Mouse (Mus musculus) T-cell, adult 2 months (primary cell): ENCODE measurements around the gene Gpnmb.
A peak's percentile ranks its signal among the peaks of the same experiment; 100 is the strongest.

ENCODE experiments used
- DNase-seq: peaks from one replicate; pipeline ENCODE4 v3.0.0; 2022; ENCODE audit warnings: low spot score

Gpnmb gene

GRCm38 (mm10) chr6:49036275-49037267, at the start of gene Gpnmb:
Gene Gpnmb, plus strand, starts transcription at chr6:49036546.
- peak; percentile 39 for DNase-seq

GRCm38 (mm10) chr6:48989971-48990370, 46.4 kb upstream of the Gpnmb start:
- DNase-seq: no peak

DNA sequence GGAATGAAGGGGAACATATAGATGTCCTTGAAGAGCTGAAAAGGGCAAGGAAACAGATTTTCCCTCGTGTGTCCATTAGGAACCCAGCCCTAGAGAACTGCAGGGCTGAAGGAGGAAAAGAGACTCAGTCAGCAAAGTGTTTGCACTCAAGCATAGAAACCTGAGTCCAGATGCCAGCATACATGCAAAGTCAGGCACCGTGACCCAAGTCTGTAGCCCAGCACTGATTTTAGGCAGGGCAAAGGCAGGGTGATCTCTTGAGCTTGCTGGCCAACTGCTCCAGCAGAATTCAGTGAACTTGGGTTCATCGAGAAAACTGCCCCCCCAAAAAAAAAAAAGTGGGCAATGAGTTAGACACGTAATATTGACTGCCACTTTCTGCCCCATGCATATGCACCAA, 44.4 kb upstream of the Gpnmb start:
- DNase-seq: no peak

DNA sequence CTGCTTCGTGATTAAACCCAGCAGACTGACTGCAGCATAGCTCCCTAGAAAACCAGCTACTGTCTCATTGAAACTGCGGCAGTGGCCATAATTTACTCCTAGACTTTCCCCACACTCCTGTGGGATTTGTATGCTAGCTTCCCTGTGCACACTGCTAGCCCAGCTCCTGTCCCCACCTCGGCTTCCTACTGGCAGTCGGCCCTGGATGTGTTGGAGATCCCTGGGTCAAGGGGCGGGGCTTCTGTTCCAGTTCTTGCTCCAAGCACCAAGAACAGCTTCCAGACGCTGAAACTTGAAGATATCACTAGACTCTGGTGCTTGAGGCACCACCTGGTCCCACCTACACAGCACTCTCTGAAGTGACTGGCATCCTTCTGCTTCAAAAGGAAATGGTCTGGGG, 38.2 kb upstream of the Gpnmb start:
- no peak for DNase-seq

GRCm38 (mm10) chr6:48998796-48999195, 37.5 kb upstream of the Gpnmb start:
- DNase-seq: no peak

DNA sequence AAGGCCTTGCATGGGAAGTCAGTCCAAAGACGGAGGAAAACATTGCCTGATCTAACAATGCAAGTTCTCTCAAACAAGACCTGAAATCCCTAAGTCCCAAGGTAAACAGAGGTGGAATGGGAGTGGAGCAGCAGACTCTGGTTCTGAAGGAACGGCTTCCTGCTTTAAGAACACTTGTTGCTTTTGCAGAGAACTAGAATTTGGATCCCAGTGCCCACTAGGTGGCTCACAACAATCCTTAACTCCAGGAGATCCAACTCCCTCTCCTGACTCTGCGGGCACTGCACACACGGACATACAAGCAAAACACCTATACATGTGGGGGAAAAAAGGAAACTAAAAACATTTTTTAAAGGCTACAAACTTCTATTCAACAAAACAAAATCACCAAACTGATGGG, 33.0 kb upstream of the Gpnmb start:
- DNase-seq: no peak

GRCm38 (mm10) chr6:49007981-49008380, 28.4 kb upstream of the Gpnmb start:
- DNase-seq: peak; percentile 61

GRCm38 (mm10) chr6:49008420-49009160, 27.8 kb upstream of the Gpnmb start:
- DNase-seq: no peak

DNA sequence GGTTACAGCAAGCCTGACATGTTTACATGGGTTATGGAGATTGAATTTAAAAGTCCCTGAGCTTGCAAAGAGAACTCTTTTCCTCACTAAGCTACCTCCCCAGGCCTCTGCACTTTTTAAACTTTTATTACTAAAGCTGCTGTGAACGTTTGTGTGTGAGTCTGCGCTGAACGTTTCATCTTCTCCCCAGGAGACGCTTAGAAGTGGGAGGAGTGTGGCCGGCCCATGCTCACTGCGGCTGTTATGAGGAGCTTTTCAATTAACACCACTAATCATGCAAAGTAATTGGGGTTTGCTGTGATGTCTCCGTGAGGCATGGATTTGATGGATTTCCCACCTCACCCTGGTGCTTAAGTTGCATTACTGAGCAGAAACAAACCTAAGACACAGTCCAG, 27.2 kb upstream of the Gpnmb start:
- DNase-seq: no peak

DNA sequence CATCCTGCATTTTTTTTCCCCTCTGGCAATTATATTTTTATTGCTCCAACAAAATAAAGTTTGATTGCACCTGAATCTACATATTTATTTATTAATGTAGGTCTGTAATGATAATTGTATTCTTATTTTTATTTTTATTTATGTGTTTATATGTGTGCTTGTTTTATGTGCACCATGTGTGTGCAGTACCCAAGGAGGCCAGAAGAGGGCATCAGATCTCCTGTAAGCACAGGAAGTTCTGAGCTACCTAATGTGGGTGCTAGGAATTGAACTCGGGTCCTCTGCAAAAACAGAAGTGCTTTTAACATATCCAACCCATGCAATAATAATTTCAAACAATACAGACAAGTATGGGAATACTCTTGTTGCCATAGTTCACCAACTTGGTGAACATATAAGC, 26.7 kb upstream of the Gpnmb start:
- DNase-seq: no peak

- DNase-seq: no peak
Observed at GRCm38 (mm10) chr6:49011191-49011590, 25.2 kb upstream of the Gpnmb start.

DNA sequence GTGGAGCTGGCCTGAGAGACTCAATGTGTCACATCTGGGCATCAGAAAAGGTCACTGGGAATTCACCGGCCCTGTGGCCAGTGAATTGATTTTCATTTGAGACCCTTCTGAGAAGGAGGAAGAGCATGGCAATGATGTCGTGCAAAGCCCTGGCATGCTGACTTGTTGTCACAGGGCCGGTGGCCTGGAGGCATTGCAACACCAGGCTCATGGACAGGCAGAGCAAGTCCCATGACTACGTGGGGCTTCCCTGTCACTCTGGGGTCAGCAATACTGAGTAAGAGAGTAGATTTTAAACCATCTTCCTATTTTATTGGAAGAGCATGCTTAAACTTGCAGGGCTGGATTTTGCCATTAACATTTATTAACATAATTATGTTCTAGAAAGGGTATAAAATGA, 23.3 kb upstream of the Gpnmb start:
- no peak for DNase-seq

GRCm38 (mm10) chr6:49013458-49013857, 22.9 kb upstream of the Gpnmb start:
- DNase-seq: peak; percentile 32

GRCm38 (mm10) chr6:49017150-49017549, 19.2 kb upstream of the Gpnmb start:
- peak; percentile 32 for DNase-seq

GRCm38 (mm10) chr6:49019341-49019740, 17.0 kb upstream of the Gpnmb start:
- DNase-seq: no peak

GRCm38 (mm10) chr6:49021141-49022012, 15.0 kb upstream of the Gpnmb start:
- no peak for DNase-seq

DNA sequence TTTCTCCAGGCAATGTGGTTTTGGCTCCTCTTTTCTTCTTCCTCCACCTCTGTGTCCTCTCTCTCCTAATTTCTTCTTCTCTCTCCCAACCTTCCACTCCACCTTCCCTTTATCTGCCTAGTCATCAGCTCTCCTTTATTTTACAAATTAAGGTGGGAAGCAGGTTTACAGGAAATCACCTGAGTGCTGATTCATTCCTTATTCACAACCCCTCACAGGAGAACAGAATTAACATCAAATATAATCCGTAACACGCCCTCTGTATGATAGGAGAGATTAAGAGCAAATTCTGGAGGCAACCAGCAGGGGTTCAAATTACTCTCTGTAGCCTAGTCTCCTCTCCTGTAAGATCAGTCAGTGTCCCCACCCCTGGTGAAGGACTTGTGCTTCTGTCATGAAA, 14.0 kb upstream of the Gpnmb start:
- no peak for DNase-seq

GRCm38 (mm10) chr6:49023315-49023714, 13.0 kb upstream of the Gpnmb start:
- DNase-seq: no peak

GRCm38 (mm10) chr6:49025290-49025689, 11.1 kb upstream of the Gpnmb start:
- DNase-seq: no peak

DNA sequence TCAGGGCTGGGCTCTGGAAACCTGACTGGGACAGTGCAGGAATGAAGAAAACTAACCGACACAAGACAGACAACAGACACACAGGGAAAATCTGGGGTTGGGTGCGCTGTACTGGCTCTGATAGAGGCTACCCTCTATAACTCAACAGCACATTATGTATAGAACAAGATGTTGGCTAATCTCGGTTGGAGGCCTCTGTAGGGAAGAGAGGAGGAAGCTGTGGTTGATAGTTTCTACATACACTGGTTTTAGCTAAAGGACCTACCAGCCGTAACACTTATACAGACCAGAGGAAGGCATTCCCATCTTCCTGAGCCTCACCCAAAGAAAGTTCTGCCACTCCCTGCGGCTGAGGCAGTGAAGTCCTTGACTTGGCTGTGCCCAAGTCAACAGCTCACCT, 9.8 kb upstream of the Gpnmb start:
- DNase-seq: no peak

DNA sequence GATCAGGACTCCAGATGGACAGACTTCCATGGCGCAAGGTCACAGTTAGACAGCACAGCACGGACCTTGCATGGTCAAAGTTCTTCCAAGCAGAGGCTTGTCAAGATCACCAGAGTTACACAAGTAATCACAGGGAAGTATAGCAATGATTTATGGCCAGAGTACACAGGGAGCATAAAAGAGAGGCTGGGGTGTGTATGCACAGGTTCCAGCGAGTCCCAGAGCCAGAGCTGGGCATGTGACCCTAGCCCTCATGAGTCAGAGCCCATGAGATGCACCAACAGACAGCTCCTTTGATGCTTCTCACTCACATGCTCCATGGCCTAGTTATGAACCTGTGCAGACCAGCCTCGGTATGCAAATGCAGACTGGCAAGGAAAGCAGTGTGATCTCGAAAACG, 8.3 kb upstream of the Gpnmb start:
- DNase-seq: no peak

GRCm38 (mm10) chr6:49028708-49029107, 7.6 kb upstream of the Gpnmb start:
- no peak for DNase-seq
